Mouse (Mus musculus): ENCODE measurements around the gene Fam124a. TPM values are rescaled to one million over a fixed set of nuclear protein-coding genes. Genes with fewer than 3 reads are reported as not detected.

Fam124a gene
- polyA plus RNA-seq, 1 experiment: 0.19 TPM

GRCm38 (mm10) chr14:62552771-62553170 is 2.8 kb upstream of the Fam124a start:
- no peak for TF ChIP-seq USF1 (IDR thresholded peaks at IDR 0.05; ENCODE audit: low read depth)
- no peak for TF ChIP-seq FOSL1 (IDR thresholded peaks at IDR 0.05; ENCODE audit: insufficient read depth, low read length, poor library complexity, severe bottlenecking)
- TF ChIP-seq MYOD1 (IDR thresholded peaks at IDR 0.05; ENCODE audit: control insufficient read depth, insufficient read length, low read depth): no peak
- TF ChIP-seq MYOG (IDR thresholded peaks at IDR 0.05; ENCODE audit: control insufficient read depth, extremely low read depth, insufficient read length): no peak
- TF ChIP-seq MAX (IDR thresholded peaks at IDR 0.05): no peak
- TF ChIP-seq CEBPB (IDR thresholded peaks at IDR 0.05; ENCODE audit: low read depth): no peak
- TF ChIP-seq CTCF (IDR thresholded peaks at IDR 0.05; ENCODE audit: control insufficient read depth, insufficient read depth, insufficient read length): no peak
- Histone ChIP-seq H3K79me3 (ENCODE audit: low read depth) (no peaks in the 10 kb centered on the region), H3K36me3 (ENCODE audit: control insufficient read depth, insufficient read depth) (no peaks in the 10 kb centered on the region), H3K79me2 (ENCODE audit: control insufficient read depth, insufficient read depth) (no peaks in the 10 kb centered on the region), H3K4me3 (ENCODE audit: insufficient read depth, poor library complexity, severe bottlenecking) (no peak overlapping the region), H3ac (ENCODE audit: control insufficient read depth, insufficient read length, low read depth) (no peak overlapping the region), H3K27me3 (ENCODE audit: control insufficient read depth, insufficient read depth, insufficient read length) (peaks cover 16% of the 10 kb centered on the region)

GRCm38 (mm10) chr14:62553786-62554185 is 1.8 kb upstream of the Fam124a start:
- Histone ChIP-seq H3K79me2 (ENCODE audit: control insufficient read depth, insufficient read depth) (no peaks in the 10 kb centered on the region), H3K36me3 (ENCODE audit: control insufficient read depth, insufficient read depth) (no peaks in the 10 kb centered on the region), H3K4me3 (ENCODE audit: insufficient read depth, poor library complexity, severe bottlenecking) (no peak overlapping the region), H3ac (ENCODE audit: control insufficient read depth, insufficient read length, low read depth) (no peak overlapping the region), H3K79me3 (ENCODE audit: low read depth) (no peaks in the 10 kb centered on the region), H3K27me3 (ENCODE audit: control insufficient read depth, insufficient read depth, insufficient read length) (peaks cover 16% of the 10 kb centered on the region)
- TF ChIP-seq FOSL1 (IDR thresholded peaks at IDR 0.05; ENCODE audit: insufficient read depth, low read length, poor library complexity, severe bottlenecking) (no peak), CTCF (IDR thresholded peaks at IDR 0.05; ENCODE audit: control insufficient read depth, insufficient read depth, insufficient read length) (no peak), MYOG (IDR thresholded peaks at IDR 0.05; ENCODE audit: control insufficient read depth, extremely low read depth, insufficient read length) (no peak), MAX (IDR thresholded peaks at IDR 0.05) (no peak), MYOD1 (IDR thresholded peaks at IDR 0.05; ENCODE audit: control insufficient read depth, insufficient read length, low read depth) (no peak), USF1 (IDR thresholded peaks at IDR 0.05; ENCODE audit: low read depth) (no peak), CEBPB (IDR thresholded peaks at IDR 0.05; ENCODE audit: low read depth) (no peak)

- Histone ChIP-seq H3K79me3 (ENCODE audit: low read depth) (no peaks in the 10 kb centered on the region), H3K27me3 (ENCODE audit: control insufficient read depth, insufficient read depth, insufficient read length) (peaks cover 16% of the 10 kb centered on the region), H3K36me3 (ENCODE audit: control insufficient read depth, insufficient read depth) (no peaks in the 10 kb centered on the region), H3K4me3 (ENCODE audit: insufficient read depth, poor library complexity, severe bottlenecking) (no peak overlapping the region), H3K79me2 (ENCODE audit: control insufficient read depth, insufficient read depth) (no peaks in the 10 kb centered on the region), H3ac (ENCODE audit: control insufficient read depth, insufficient read length, low read depth) (peak overlapping the region; percentile 54)
- TF ChIP-seq FOSL1 (IDR thresholded peaks at IDR 0.05; ENCODE audit: insufficient read depth, low read length, poor library complexity, severe bottlenecking) (no peak), MYOG (IDR thresholded peaks at IDR 0.05; ENCODE audit: control insufficient read depth, extremely low read depth, insufficient read length) (no peak), USF1 (IDR thresholded peaks at IDR 0.05; ENCODE audit: low read depth) (no peak), CEBPB (IDR thresholded peaks at IDR 0.05; ENCODE audit: low read depth) (no peak), CTCF (IDR thresholded peaks at IDR 0.05; ENCODE audit: control insufficient read depth, insufficient read depth, insufficient read length) (no peak), MYOD1 (IDR thresholded peaks at IDR 0.05; ENCODE audit: control insufficient read depth, insufficient read length, low read depth) (no peak), MAX (IDR thresholded peaks at IDR 0.05) (no peak)
These were observed 588 bp downstream of the Fam124a start for GRCm38 (mm10) chr14:62555840-62556810.

GRCm38 (mm10) chr14:62557111-62557510 is 1.6 kb downstream of the Fam124a start:
- TF ChIP-seq CEBPB (IDR thresholded peaks at IDR 0.05; ENCODE audit: low read depth) (no peak), FOSL1 (IDR thresholded peaks at IDR 0.05; ENCODE audit: insufficient read depth, low read length, poor library complexity, severe bottlenecking) (no peak), MYOD1 (IDR thresholded peaks at IDR 0.05; ENCODE audit: control insufficient read depth, insufficient read length, low read depth) (no peak), MAX (IDR thresholded peaks at IDR 0.05) (no peak), USF1 (IDR thresholded peaks at IDR 0.05; ENCODE audit: low read depth) (no peak), CTCF (IDR thresholded peaks at IDR 0.05; ENCODE audit: control insufficient read depth, insufficient read depth, insufficient read length) (no peak), MYOG (IDR thresholded peaks at IDR 0.05; ENCODE audit: control insufficient read depth, extremely low read depth, insufficient read length) (no peak)
- no peak overlapping the region for H3K4me3 ChIP-seq (ENCODE audit: insufficient read depth, poor library complexity, severe bottlenecking)
- no peaks in the 10 kb centered on the region for H3K79me3 ChIP-seq (ENCODE audit: low read depth)
- no peaks in the 10 kb centered on the region for H3K79me2 ChIP-seq (ENCODE audit: control insufficient read depth, insufficient read depth)
- H3K27me3 ChIP-seq (ENCODE audit: control insufficient read depth, insufficient read depth, insufficient read length): peaks cover 16% of the 10 kb centered on the region
- no peaks in the 10 kb centered on the region for H3K36me3 ChIP-seq (ENCODE audit: control insufficient read depth, insufficient read depth)
- H3ac ChIP-seq (ENCODE audit: control insufficient read depth, insufficient read length, low read depth): no peak overlapping the region

- Histone ChIP-seq H3K4me3 (ENCODE audit: insufficient read depth, poor library complexity, severe bottlenecking) (no peak overlapping the region), H3K36me3 (ENCODE audit: control insufficient read depth, insufficient read depth) (no peaks in the 10 kb centered on the region), H3K79me3 (ENCODE audit: low read depth) (no peaks in the 10 kb centered on the region), H3K27me3 (ENCODE audit: control insufficient read depth, insufficient read depth, insufficient read length) (peaks cover 23% of the 10 kb centered on the region), H3K79me2 (ENCODE audit: control insufficient read depth, insufficient read depth) (no peaks in the 10 kb centered on the region), H3ac (ENCODE audit: control insufficient read depth, insufficient read length, low read depth) (no peak overlapping the region)
- TF ChIP-seq FOSL1 (IDR thresholded peaks at IDR 0.05; ENCODE audit: insufficient read depth, low read length, poor library complexity, severe bottlenecking) (no peak), CTCF (IDR thresholded peaks at IDR 0.05; ENCODE audit: control insufficient read depth, insufficient read depth, insufficient read length) (no peak), MYOD1 (IDR thresholded peaks at IDR 0.05; ENCODE audit: control insufficient read depth, insufficient read length, low read depth) (no peak), MYOG (IDR thresholded peaks at IDR 0.05; ENCODE audit: control insufficient read depth, extremely low read depth, insufficient read length) (no peak), USF1 (IDR thresholded peaks at IDR 0.05; ENCODE audit: low read depth) (no peak), CEBPB (IDR thresholded peaks at IDR 0.05; ENCODE audit: low read depth) (no peak)
These were observed 6.6 kb downstream of the Fam124a start for GRCm38 (mm10) chr14:62561875-62562748.

Data from C2C12 (cell line).